Mouse (Mus musculus) lung, postnatal 14 days (tissue): ENCODE results near the gene Gm28043.
A peak's percentile ranks its signal among the peaks of the same experiment; 100 is the strongest.

ENCODE experiments used
- DNase-seq: peaks from one replicate; pipeline ENCODE4 v3.0.0; 2021

Gm28043 gene

DNA sequence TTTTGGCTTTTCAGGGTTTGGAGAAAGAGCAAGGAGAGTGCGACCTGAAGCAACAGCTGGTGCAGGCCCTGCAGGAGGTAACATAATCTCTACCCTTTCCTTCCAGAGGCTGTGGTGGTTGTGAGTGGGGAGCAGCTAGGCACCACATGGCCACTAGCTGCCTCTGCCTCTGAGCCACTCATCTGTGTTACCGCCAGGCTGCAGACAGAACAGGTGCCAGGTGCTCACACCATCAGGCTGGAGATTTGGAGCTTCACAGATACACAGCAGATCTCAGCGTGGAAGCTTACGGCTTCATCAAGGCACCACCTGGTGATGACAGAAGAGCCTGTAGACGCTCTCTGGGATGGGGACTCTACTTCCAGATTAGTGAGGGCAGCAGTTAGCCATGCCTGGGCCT, 14.3 kb downstream of the Gm28043 start:
- DNase-seq, result no peak

DNA sequence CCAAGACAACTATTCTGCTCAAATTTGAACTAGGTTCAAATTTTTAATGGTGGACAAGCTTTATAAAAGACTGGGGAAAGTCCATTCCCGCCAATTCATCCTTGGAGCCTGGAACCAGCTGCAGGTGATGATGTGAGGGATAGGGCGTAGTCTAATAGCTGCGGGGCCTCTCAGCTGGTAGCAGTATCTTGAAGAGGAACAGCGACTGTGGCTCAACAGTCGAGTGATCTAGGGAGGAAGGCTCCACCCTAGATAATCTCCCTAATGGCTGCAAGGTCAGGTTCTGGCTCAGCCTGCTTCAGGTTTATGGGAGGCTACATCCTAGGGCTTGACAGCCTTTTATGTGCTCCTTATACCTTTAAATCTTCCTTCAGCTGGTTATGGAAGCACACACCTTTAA, 14.9 kb downstream of the Gm28043 start:
- DNase-seq, result no peak

DNA sequence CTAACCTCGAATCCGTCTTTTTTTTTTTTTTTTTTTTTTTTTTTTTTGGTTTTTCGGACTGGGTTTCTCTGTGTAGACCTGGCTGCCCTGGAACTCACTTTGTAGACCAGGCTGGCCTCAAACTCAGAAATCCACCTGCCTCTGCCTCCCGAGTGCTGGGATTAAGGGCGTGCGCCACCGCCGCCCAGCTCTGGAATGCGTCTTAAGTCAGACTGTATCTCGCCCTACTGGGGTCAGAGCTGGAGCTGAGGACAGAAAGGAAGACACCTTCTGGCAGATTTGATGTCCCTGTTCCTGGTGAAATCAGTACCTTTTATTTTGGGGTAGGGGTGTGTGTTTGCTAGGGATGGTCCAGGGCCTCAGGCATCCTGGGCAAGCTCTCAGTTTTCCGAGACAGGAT, 17.6 kb downstream of the Gm28043 start:
- no peak for DNase-seq

GRCm38 (mm10) chr17:29635492-29635891, 20.8 kb downstream of the Gm28043 start:
- DNase-seq, result no peak

GRCm38 (mm10) chr17:29636118-29636517, 21.4 kb downstream of the Gm28043 start:
- peak; percentile 30 for DNase-seq

DNA sequence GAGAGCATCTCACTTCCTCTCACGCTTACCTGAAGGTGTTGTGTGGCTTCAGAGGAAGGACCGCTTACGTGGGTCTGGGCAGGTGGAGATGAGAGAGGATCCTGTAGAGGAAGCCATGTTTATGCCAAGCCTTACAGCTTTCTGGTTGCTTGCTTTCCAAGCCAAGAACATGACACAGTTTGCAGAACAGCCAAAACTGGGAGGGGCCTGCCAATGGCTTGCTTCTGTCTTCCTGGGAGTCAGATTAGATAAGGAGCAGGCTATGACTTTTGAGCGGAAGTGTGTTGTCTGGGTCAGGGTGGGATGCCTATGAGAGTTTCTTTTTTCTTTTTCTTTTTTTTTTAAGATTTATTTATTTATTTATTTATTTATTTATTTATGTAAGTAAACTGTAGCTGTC, 22.7 kb downstream of the Gm28043 start:
- no peak for DNase-seq

DNA sequence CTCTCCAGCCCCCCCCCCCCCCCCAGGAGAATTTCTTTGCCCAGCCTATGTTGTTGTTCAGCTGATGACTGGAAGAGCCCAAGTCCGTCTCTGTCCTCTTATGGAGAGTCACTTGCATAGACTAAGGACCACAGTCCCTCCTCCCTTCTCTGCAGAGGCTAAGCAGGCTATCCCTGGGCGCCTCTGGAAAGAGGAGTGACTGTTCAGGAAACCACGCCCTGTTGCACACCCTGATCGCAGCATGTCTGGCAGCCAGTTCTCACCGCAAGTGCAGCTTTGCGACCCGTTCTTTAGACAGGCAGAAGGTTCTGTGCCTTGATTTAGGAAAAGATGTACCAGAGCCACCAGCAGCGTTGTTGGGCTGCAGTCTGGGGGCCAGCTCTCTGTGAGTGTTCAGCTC, 23.2 kb downstream of the Gm28043 start:
- DNase-seq, result no peak

- DNase-seq, result no peak
These were observed 26.3 kb downstream of the Gm28043 start for GRCm38 (mm10) chr17:29640971-29641370.

DNA sequence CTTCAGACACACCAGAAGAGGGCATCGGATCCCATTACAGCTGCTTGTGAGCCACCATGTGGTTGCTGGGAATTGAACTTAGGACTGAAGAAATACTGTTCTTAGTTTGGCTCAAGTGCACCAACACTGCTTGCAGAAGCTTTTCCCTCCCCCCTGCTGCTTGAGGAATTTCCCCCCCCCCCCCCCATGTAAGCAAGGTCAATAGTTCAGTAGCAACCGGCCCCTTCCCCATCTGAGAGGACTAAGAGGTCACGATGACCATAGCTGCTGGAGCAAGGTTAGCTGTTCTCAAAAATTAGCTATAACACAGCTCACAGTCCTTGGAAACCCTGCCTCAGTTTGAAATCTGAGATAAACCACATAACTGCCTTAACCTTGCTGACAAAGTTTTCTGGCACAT, 27.5 kb downstream of the Gm28043 start:
- DNase-seq, result no peak

DNA sequence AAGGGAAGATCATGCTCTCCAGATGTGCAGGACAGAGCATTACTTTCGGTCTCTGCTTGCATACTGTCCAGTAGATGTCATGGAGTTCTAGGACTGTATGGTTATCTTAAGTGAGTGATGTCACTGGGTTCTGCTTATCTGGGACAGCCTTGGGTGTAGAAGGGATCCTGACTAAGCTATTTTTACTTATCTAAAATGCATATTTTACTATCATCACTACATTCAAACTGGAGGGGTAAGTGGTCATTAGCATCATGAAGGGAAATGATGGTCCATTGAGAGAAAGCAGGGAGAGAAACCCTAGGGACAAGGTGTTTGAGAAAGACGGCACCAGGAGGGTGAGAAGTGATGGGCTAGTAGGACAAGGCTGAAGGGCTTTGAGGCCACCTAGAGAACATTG, 43.6 kb downstream of the Gm28043 start:
- DNase-seq, result no peak

DNA sequence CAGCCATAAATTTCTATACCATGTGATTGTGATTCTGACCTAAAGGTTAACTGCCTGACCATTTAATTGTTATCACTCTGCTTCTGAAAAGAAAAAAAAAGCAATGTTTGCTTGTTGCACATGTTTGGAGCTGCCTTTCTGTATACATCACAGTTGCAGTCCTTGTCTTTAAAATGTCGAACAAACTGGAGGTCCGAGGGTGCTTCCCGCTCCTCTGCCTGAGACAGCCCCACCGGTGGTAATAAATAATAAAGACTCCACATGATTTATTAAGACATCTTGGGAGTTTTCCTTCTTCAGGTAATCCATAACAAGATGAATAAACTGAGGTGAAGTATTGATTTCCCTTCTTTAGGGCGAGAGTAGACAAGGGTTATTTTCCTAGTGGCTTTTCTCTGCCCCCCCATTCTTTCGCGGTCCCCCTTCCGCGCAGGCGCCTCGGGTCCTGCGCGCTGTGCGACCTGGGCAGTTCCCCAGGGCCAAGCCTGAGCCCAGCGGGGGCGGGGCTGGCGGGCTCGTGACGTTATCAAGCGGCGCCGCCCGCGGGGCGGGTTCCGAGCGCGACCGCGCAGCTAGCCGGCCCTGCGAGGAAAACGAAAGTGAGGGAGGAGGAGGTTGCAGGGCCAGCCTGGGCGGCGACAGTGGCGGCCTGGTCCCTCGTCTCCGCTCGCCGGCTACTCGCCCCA, 45.5 kb downstream of the Gm28043 start, which contains the start of gene Cmtr1:
Cmtr1 (plus strand) TSS at position 520 of the 686 bp plus-strand sequence.
- DNase-seq, result peak; percentile 98

GRCm38 (mm10) chr17:29660762-29661391, 46.2 kb downstream of the Gm28043 start:
- no peak for DNase-seq

GRCm38 (mm10) chr17:29662145-29662544, 47.5 kb downstream of the Gm28043 start:
- DNase-seq, result no peak

GRCm38 (mm10) chr17:29668051-29668986, 53.6 kb downstream of the Gm28043 start:
- DNase-seq, result no peak

DNA sequence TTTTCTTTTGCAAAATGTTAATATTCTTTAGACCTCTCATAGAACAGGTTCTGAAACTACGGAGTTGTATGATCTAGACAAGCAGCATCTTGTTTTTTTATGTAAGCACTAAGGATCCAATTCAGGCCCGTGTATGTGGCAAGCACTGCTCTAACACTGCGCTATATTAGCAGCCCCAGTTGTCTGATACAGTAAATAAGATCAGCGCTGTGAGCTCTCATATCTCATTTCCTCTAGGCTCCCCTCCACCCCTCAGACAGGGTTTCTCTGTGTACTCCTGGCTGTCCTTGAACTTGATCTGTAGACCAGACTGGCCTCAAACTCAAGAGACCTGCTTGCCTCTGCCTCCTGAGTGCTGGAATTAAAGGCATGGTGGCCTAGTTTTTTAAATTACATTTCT, 54.4 kb downstream of the Gm28043 start:
- DNase-seq, result no peak

DNA sequence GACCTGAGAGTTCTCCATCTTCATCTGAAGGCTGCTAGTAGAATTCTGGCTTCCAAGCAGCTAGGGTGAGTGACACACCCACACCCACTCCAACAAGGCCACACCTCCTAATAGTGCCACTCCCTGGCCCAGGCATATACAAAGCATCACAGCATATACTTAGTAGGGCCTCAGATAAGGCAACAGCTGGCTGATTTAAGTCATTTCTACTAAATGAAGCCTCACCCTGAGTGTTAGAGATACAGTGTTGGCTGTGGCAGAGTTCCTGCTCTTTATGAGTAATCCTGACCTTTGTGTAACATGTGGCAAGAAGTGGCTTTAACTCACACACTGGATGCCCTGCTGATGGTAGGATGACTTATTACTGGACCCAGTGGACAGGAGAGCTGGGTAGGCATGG, 55.3 kb downstream of the Gm28043 start:
- no peak for DNase-seq

GRCm38 (mm10) chr17:29671021-29671420, 56.3 kb downstream of the Gm28043 start:
- DNase-seq, result peak; percentile 15

- no peak for DNase-seq
These were observed 58.6 kb downstream of the Gm28043 start for GRCm38 (mm10) chr17:29673325-29673724.

- DNase-seq, result no peak
These were observed 63.9 kb downstream of the Gm28043 start for GRCm38 (mm10) chr17:29678526-29678925.

DNA sequence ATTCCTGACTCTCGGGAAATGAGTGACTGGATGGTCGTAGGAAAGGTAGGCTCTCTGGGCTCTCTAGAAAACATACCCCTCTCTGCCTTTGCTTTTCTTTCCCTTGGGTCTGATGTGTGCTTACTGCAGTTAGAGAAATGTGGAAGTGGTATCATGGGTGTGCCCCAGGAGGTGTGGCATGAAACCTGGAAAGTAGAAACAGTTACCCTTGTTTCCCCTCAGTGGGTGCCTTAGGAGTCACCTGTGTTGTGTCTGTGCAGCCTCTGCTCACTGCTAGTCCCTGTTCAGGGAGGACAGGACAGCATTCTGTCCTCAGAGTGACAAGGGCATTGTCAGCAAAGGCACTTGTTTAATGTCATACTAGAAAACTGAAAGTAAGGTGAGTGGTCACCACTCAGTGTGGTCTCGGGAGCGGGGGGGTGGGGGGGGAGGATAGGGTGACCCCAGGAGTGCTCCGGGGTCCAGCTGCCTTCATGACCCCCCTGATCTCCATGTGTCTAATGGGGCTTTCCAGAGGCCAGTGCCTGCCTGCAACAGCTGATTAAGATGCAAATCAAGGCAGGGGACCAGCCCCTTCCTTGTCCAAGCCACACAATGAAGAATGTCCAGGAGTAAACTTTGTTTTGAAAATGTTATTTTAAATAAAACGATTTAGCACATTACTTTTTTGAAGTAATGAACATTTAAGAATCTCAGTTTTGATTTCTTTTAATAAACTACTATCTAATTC, 64.5 kb downstream of the Gm28043 start:
- DNase-seq, result no peak

GRCm38 (mm10) chr17:29680174-29680573, 65.5 kb downstream of the Gm28043 start:
- no peak for DNase-seq

DNA sequence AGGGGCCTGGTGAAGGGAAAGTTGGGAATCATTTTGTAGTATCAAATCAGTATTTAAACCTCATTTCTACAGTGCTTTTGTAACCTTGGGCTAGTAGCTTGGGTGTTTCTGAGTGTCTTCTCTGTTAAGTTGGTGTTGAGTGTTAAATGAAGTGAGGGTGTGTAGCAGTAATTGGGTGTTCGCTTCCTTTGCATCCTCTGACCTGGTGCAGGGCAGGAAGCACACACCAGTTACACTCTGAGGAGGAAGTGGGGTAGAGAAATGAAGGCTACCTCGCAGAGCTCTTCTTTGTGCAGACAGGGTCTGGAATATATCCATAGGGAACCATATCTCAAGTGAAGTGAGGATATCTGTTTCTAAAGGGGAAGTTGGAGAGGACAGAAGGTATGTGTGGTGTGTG, 66.2 kb downstream of the Gm28043 start:
- DNase-seq, result no peak

DNA sequence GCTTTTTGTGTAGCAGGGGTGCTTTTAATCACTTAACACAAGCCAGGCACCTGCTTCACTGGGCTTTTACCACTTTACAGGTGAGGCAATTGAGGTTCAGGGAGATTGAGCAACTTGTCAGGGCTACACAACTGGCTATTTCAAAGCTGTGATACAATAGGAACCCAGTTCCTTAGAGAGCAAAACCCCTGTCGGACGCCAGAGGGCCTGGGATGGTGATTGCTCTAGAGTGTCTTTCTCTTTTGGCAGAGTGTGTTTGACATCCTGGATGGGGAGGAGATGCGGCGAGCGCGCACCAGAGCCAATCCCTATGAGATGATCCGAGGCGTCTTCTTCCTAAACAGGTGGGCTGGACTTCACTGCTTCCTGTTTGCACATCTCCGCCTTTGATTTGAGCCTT, 67.0 kb downstream of the Gm28043 start:
- no peak for DNase-seq
